Mouse (Mus musculus): Measurements from ENCODE around the gene Jmjd8. TPM values are rescaled to one million over a fixed set of nuclear protein-coding genes. Genes with fewer than 3 reads are reported as not detected.

Gene Jmjd8
- polyA plus RNA-seq (2014; fragmentation: Nextera tagmentation; extraction: Ambion mirVana) = 56.6 and 56.9 TPM in 2 replicates

- no peaks in the 10 kb centered on the region for H3K9me3 ChIP-seq (replicated peaks; ENCODE audit: control insufficient read depth, low read length)
- 2% methylated on average over 32 of the region's 32 CpGs for WGBS
These were observed at the start of gene Jmjd8 for GRCm38 (mm10) chr17:25828712-25829557. Jmjd8 (plus strand) TSS chr17:25828867.

DNA sequence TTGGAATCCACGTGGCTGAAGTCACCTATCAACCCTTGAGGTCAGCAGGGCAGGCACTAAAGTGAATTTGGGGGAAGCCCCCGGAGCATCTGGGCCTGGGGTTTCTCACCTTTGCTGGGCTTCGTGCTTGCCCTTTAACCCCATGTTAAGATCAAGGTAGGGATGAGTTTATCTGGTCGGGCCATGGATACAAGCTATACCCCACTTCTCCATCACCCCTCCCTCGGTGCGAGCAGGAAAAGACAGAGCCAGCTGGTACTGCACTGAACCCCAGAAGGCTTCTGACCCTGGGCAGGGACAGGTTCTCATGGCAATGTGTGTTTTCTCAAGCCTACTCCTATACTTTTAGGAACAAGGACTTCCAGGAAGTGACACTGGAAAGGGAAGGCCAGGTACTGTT is 47.3 kb upstream of the Jmjd8 start:
- peaks cover 53% of the 10 kb centered on the region for H3K36me3 ChIP-seq (ENCODE audit: control insufficient read depth, insufficient read depth, low read length)
- DNase-seq (ENCODE audit: low spot score) (no peak), ATAC-seq (no peak)
- no peak overlapping the region for H3K9ac ChIP-seq (ENCODE audit: low read length)
- no peaks in the 10 kb centered on the region for H3K27me3 ChIP-seq (replicated peaks; ENCODE audit: control insufficient read depth, insufficient read depth, low read length)
- H3K27ac ChIP-seq (ENCODE audit: low read depth, low read length) = no peak overlapping the region
- WGBS = 82% methylated on average over 6 of the region's 6 CpGs
- no peak overlapping the region for H3K4me3 ChIP-seq (ENCODE audit: low read depth, low read length)
- H3K4me1 ChIP-seq (ENCODE audit: control insufficient read depth, insufficient read depth, low read length) = peaks cover 11% of the 10 kb centered on the region
- H3K9me3 ChIP-seq (replicated peaks; ENCODE audit: control insufficient read depth, low read length) = no peaks in the 10 kb centered on the region
- no peak overlapping the region for H3K4me2 ChIP-seq (ENCODE audit: low read length)

More at GRCm38 (mm10) chr17:25828712-25829557, at the start of gene Jmjd8:
- peak within 1 kb of the TSS; percentile 88 for H3K9ac ChIP-seq (ENCODE audit: low read length)
- peaks cover 50% of the 10 kb centered on the region for H3K36me3 ChIP-seq (ENCODE audit: control insufficient read depth, insufficient read depth, low read length)
- peaks cover 38% of the 10 kb centered on the region for H3K4me1 ChIP-seq (ENCODE audit: control insufficient read depth, insufficient read depth, low read length)
- H3K27me3 ChIP-seq (replicated peaks; ENCODE audit: control insufficient read depth, insufficient read depth, low read length) = no peaks in the 10 kb centered on the region
- peak within 1 kb of the TSS; percentile 92 for H3K27ac ChIP-seq (ENCODE audit: low read depth, low read length)
- peak; percentile 93 for DNase-seq (ENCODE audit: low spot score)
- H3K4me3 ChIP-seq (ENCODE audit: low read depth, low read length) = peak within 1 kb of the TSS; percentile 61
- peak within 1 kb of the TSS; percentile 89 for H3K4me2 ChIP-seq (ENCODE audit: low read length)
- peak; percentile 56 for ATAC-seq

GRCm38 (mm10) chr17:25783086-25783485 is 45.6 kb upstream of the Jmjd8 start:
- no peak overlapping the region for H3K9ac ChIP-seq (ENCODE audit: low read length)

GRCm38 (mm10) chr17:25783861-25784574 is 44.6 kb upstream of the Jmjd8 start:
- Histone ChIP-seq H3K4me2 (ENCODE audit: low read length) (peak overlapping the region; percentile 87), H3K36me3 (ENCODE audit: control insufficient read depth, insufficient read depth, low read length) (peaks cover 61% of the 10 kb centered on the region), H3K27ac (ENCODE audit: low read depth, low read length) (no peak overlapping the region), H3K4me1 (ENCODE audit: control insufficient read depth, insufficient read depth, low read length) (peaks cover 11% of the 10 kb centered on the region), H3K4me3 (ENCODE audit: low read depth, low read length) (peak overlapping the region; percentile 64), H3K9ac (ENCODE audit: low read length) (peak overlapping the region; percentile 86), H3K9me3 (replicated peaks; ENCODE audit: control insufficient read depth, low read length) (no peaks in the 10 kb centered on the region), H3K27me3 (replicated peaks; ENCODE audit: control insufficient read depth, insufficient read depth, low read length) (no peaks in the 10 kb centered on the region)
- ATAC-seq (no peak), DNase-seq (ENCODE audit: low spot score) (no peak)
- 83% methylated on average over 15 of the region's 15 CpGs for WGBS

More at GRCm38 (mm10) chr17:25783086-25783485, 45.6 kb upstream of the Jmjd8 start:
- DNase-seq (ENCODE audit: low spot score) = no peak
- no peak for ATAC-seq
- H3K36me3 ChIP-seq (ENCODE audit: control insufficient read depth, insufficient read depth, low read length) = peaks cover 56% of the 10 kb centered on the region
- WGBS = 71% methylated on average over 7 of the region's 7 CpGs
- no peak overlapping the region for H3K4me2 ChIP-seq (ENCODE audit: low read length)
- no peaks in the 10 kb centered on the region for H3K27me3 ChIP-seq (replicated peaks; ENCODE audit: control insufficient read depth, insufficient read depth, low read length)
- no peak overlapping the region for H3K4me3 ChIP-seq (ENCODE audit: low read depth, low read length)
- no peaks in the 10 kb centered on the region for H3K9me3 ChIP-seq (replicated peaks; ENCODE audit: control insufficient read depth, low read length)
- H3K27ac ChIP-seq (ENCODE audit: low read depth, low read length) = no peak overlapping the region
- peaks cover 11% of the 10 kb centered on the region for H3K4me1 ChIP-seq (ENCODE audit: control insufficient read depth, insufficient read depth, low read length)

DNA sequence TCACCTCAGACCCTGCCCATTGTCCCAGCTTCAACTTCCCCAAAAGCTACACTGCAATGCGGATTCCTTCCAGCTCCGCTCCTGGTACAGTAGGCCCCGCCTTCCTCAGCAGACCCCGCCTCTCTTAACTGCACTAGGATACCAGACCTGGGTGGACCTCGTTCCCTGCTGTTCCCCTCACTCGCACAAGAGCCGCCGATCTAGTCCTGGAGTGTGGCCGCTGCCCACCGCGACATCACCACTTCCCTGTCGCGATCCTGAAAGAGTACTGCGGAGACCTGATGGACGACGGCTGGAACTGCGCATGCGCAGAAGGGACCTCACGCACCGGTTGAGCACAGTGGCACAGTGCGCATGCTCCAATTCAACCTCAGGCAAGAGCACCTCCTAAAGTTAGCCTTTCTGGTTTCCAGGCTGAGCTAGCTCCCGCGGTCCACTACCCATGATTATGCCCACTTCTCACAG is 43.4 kb upstream of the Jmjd8 start, which contains the start of gene Haghl:
Gene Haghl, minus strand, starts transcription at position 393 of the 465 bp plus-strand sequence.
- peak within 1 kb of the TSS; percentile 86 for H3K9ac ChIP-seq (ENCODE audit: low read length)
- H3K9me3 ChIP-seq (replicated peaks; ENCODE audit: control insufficient read depth, low read length) = no peaks in the 10 kb centered on the region
- peak within 1 kb of the TSS; percentile 64 for H3K4me3 ChIP-seq (ENCODE audit: low read depth, low read length)
- H3K27me3 ChIP-seq (replicated peaks; ENCODE audit: control insufficient read depth, insufficient read depth, low read length) = no peaks in the 10 kb centered on the region
- peaks cover 11% of the 10 kb centered on the region for H3K4me1 ChIP-seq (ENCODE audit: control insufficient read depth, insufficient read depth, low read length)
- DNase-seq (ENCODE audit: low spot score) (peak; percentile 98), ATAC-seq (peak; percentile 88)
- H3K4me2 ChIP-seq (ENCODE audit: low read length) = peak within 1 kb of the TSS; percentile 87
- under 1% methylated on average over 23 of the region's 23 CpGs for WGBS
- H3K27ac ChIP-seq (ENCODE audit: low read depth, low read length) = peak within 1 kb of the TSS; percentile 81
- H3K36me3 ChIP-seq (ENCODE audit: control insufficient read depth, insufficient read depth, low read length) = peaks cover 64% of the 10 kb centered on the region

DNA sequence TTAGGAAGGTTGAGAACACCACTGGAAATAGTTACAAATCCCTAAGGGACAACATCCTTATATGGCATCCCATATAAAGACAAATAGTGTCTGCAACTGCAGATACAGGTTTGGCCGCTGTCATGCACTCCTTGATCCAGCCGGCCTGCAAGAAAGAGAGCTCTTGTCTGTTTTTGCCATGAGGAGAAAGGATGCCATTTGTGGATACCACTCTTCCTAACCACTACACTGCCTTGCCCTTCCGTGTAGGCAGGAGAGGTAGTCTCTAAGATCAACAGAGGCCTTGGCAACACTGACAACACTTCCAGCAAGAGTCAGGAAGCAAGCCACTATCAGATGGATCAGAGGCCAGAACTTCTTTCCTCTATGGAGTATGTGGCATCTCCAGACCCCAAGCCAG is 42.4 kb upstream of the Jmjd8 start, which contains the start of gene Ccdc78:
Gene Ccdc78, plus strand, starts transcription at position 301 of the 400 bp plus-strand sequence.
- DNase-seq (ENCODE audit: low spot score) (no peak), ATAC-seq (no peak)
- Histone ChIP-seq H3K9me3 (replicated peaks; ENCODE audit: control insufficient read depth, low read length) (no peaks in the 10 kb centered on the region), H3K4me1 (ENCODE audit: control insufficient read depth, insufficient read depth, low read length) (peaks cover 13% of the 10 kb centered on the region), H3K27ac (ENCODE audit: low read depth, low read length) (peak within 1 kb of the TSS; percentile 81), H3K36me3 (ENCODE audit: control insufficient read depth, insufficient read depth, low read length) (peaks cover 54% of the 10 kb centered on the region), H3K4me2 (ENCODE audit: low read length) (peak within 1 kb of the TSS; percentile 87), H3K4me3 (ENCODE audit: low read depth, low read length) (peak within 1 kb of the TSS; percentile 64), H3K27me3 (replicated peaks; ENCODE audit: control insufficient read depth, insufficient read depth, low read length) (no peaks in the 10 kb centered on the region), H3K9ac (ENCODE audit: low read length) (peak within 1 kb of the TSS; percentile 86)
- 92% methylated on average over 3 of the region's 3 CpGs for WGBS

GRCm38 (mm10) chr17:25786781-25787504 is 41.7 kb upstream of the Jmjd8 start:
- Histone ChIP-seq H3K4me2 (ENCODE audit: low read length) (no peak overlapping the region), H3K27me3 (replicated peaks; ENCODE audit: control insufficient read depth, insufficient read depth, low read length) (no peaks in the 10 kb centered on the region), H3K9ac (ENCODE audit: low read length) (no peak overlapping the region), H3K27ac (ENCODE audit: low read depth, low read length) (no peak overlapping the region), H3K9me3 (replicated peaks; ENCODE audit: control insufficient read depth, low read length) (no peaks in the 10 kb centered on the region), H3K4me1 (ENCODE audit: control insufficient read depth, insufficient read depth, low read length) (peaks cover 16% of the 10 kb centered on the region), H3K4me3 (ENCODE audit: low read depth, low read length) (no peak overlapping the region), H3K36me3 (ENCODE audit: control insufficient read depth, insufficient read depth, low read length) (peaks cover 47% of the 10 kb centered on the region)
- no peak for ATAC-seq
- WGBS = 93% methylated on average over 9 of the region's 9 CpGs
- DNase-seq (ENCODE audit: low spot score) = no peak

DNA sequence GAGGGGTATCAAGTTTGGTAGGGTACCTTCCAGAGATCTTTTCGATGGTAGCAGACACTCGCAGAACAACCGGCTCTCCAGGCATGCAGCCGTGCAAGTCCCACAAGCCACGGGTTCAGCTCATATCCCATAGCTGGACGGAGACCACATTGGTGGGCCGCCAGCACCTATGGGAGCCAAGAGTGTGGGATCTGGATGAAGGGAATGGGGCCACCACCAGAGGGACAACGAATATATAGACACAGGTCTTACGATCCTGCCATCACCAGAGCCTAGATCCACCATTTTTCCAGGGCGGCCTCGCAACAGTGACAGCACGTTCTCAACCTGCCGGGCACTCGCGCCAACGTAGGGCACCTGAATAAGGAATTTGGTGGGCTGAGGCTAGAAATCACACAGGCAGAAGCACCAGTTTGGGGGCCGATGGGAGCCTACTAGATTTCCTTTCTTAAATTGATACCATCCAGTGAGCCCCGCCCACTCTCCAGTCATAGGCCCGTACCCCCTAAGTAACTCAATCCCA is 37.3 kb upstream of the Jmjd8 start:
- peaks cover 24% of the 10 kb centered on the region for H3K36me3 ChIP-seq (ENCODE audit: control insufficient read depth, insufficient read depth, low read length)
- ATAC-seq (no peak; the same call in 1 of the 2 replicates), DNase-seq (ENCODE audit: low spot score) (no peak)
- H3K4me3 ChIP-seq (ENCODE audit: low read depth, low read length) = peak overlapping the region; percentile 65
- H3K4me1 ChIP-seq (ENCODE audit: control insufficient read depth, insufficient read depth, low read length) = peaks cover 34% of the 10 kb centered on the region
- peak overlapping the region; percentile 93 for H3K27ac ChIP-seq (ENCODE audit: low read depth, low read length)
- no peaks in the 10 kb centered on the region for H3K27me3 ChIP-seq (replicated peaks; ENCODE audit: control insufficient read depth, insufficient read depth, low read length)
- H3K4me2 ChIP-seq (ENCODE audit: low read length) = peak overlapping the region; percentile 95
- H3K9me3 ChIP-seq (replicated peaks; ENCODE audit: control insufficient read depth, low read length) = no peaks in the 10 kb centered on the region
- 27% methylated on average over 19 of the region's 19 CpGs for WGBS
- peak overlapping the region; percentile 72 for H3K9ac ChIP-seq (ENCODE audit: low read length)

All from forebrain, embryonic 14.5 days (tissue).